Mouse (Mus musculus) limb, embryonic 13.5 days (tissue): ENCODE measurements around the gene Itk. TPM values are rescaled to one million over a fixed set of nuclear protein-coding genes. Genes with fewer than 3 reads are reported as not detected.

ENCODE experiments used
- ATAC-seq: fragments of 200-750 bp; cut with Nextera tagmentation; 2 replicates; pipeline ENCODE4 v1.8.0; 2017; ENCODE audit warnings: low read depth, moderate number of reproducible peaks, moderate TSS enrichment; ENCODE audit not compliant: low FRiP score
- H3K27ac ChIP-seq: fragments of 300-500 bp; sonication (generic); 2 replicates; pipeline ENCODE4 v1.5.1; 2015; ENCODE audit warnings: inconsistent platforms, mild to moderate bottlenecking, moderate library complexity
- H3K27me3 ChIP-seq: fragments of 300-500 bp; sonication (generic); 2 replicates; pipeline ENCODE4 v1.6.1; 2015; ENCODE audit warnings: mild to moderate bottlenecking, inconsistent platforms
- H3K36me3 ChIP-seq: fragments of 300-500 bp; sonication (generic); 2 replicates; pipeline ENCODE4 v1.6.1; 2015; ENCODE audit warnings: inconsistent platforms, mild to moderate bottlenecking, moderate library complexity
- H3K4me1 ChIP-seq: fragments of 300-500 bp; sonication (generic); 2 replicates; pipeline ENCODE4 v1.6.1; 2015; ENCODE audit warnings: inconsistent platforms
- H3K4me2 ChIP-seq: fragments of 300-500 bp; sonication (generic); replicated peaks from 2 replicates; pipeline ENCODE4 v1.6.1; 2015; ENCODE audit warnings: inconsistent platforms, mild to moderate bottlenecking, moderate library complexity
- H3K4me3 ChIP-seq: fragments of 300-500 bp; sonication (generic); 2 replicates; pipeline ENCODE4 v1.5.1; 2015; ENCODE audit warnings: moderate library complexity, mild to moderate bottlenecking, inconsistent platforms
- H3K9ac ChIP-seq: fragments of 300-500 bp; sonication (generic); 2 replicates; pipeline ENCODE4 v1.6.1; 2015; ENCODE audit warnings: mild to moderate bottlenecking, inconsistent platforms
- H3K9me3 ChIP-seq: fragments of 300-500 bp; sonication (generic); 2 replicates; pipeline ENCODE4 v1.6.1; 2016; ENCODE audit warnings: inconsistent platforms
- WGBS: fragments of 180-500 bp; shearing (Covaris S2); methylation state at CpG from one replicate; pipeline ENCODE4 v1.1.7; 2015; 5-methylcytosine and 5-hydroxymethylcytosine counted together
- polyA plus RNA-seq: library from polyadenylated mRNA; unstranded; fragments of >200 nt; fragmentation: Nextera tagmentation; extraction: Ambion mirVana; gene quantifications from 2 replicates; pipeline ENCODE4 v1.2.1, GENCODE M21; 2015

The Itk gene
- polyA plus RNA-seq, 1 experiment from 2014 or later, result 0.04 TPM

DNA sequence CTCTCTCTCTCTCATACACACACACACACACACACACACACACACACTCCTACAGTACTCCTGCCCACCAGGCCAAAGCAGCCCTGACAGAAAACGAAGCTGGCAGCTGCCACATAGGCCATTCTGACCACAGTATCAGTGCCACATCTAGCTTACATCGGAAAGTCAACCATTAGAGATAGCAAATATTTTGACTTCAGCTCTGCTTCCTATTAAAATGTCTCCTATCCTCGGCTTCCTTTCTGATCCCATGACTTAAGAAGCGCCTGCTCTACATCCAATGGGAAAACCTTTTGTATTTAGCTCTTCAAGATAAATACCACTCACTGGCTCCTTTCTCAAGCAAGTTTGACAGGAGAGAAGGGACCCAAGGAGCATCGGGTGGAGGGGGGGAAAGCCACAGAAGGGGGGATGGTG, 78.7 kb downstream of the Itk start:
- Histone ChIP-seq H3K27ac (no peak overlapping the region), H3K9ac (0 out of 2 replicates have a peak overlapping the region, but pooled peaks have one; percentile 77), H3K4me1 (peaks cover 53% of the 10 kb centered on the region), H3K36me3 (no peaks in the 10 kb centered on the region), H3K9me3 (no peaks in the 10 kb centered on the region), H3K4me2 (peak overlapping the region; percentile 97), H3K27me3 (no peaks in the 10 kb centered on the region; the same call in 1 of the 2 replicates), H3K4me3 (peak overlapping the region; percentile 79)
- no peak for ATAC-seq
- 65% methylated on average over 5 of the region's 5 CpGs for WGBS

- Histone ChIP-seq H3K4me2 (peak overlapping the region; percentile 97), H3K4me1 (peaks cover 58% of the 10 kb centered on the region), H3K27ac (peak overlapping the region; percentile 11; the same call in 1 of the 2 replicates), H3K27me3 (no peaks in the 10 kb centered on the region; the same call in 1 of the 2 replicates), H3K36me3 (no peaks in the 10 kb centered on the region), H3K4me3 (no peak overlapping the region), H3K9ac (no peak overlapping the region), H3K9me3 (no peaks in the 10 kb centered on the region)
- WGBS, result 67% methylated on average over 10 of the region's 10 CpGs
- no peak for ATAC-seq
These were observed 79.3 kb downstream of the Itk start for GRCm38 (mm10) chr11:46309808-46310555.

DNA sequence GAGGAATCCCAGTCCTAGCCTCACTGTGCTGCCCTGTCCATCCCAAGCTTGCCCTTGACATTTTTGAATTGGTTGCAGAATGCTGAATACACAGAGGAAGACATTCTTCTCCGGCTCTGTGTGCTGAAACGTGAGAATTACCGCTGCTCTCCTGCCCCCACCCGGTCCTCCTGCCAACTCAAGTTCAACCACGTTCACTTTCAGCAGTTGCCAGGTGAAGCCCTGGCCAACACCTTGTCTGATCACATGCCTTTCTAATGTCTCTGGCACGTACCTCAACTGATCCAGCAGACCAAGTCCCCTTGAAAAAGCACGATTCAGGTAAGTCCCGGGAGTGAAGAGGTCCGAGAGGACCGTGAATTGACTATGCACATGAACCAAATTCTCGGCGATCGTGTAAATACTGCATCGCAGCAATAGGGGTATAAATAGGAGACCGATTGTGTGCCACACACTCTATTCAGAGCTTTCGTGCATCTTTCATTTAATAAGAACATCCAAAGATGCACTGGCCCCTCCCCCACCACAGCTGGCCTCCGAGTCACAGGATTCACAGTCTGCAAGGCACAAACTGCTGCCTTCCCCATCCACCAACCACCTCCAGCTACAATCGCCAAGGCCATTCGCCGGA, 80.1 kb downstream of the Itk start:
- peak overlapping the region; percentile 97; the same call in 1 of the 2 replicates for H3K4me2 ChIP-seq
- no peak overlapping the region for H3K9ac ChIP-seq
- no peaks in the 10 kb centered on the region for H3K36me3 ChIP-seq
- peaks cover 57% of the 10 kb centered on the region for H3K4me1 ChIP-seq
- H3K27ac ChIP-seq, result no peak overlapping the region
- H3K27me3 ChIP-seq, result no peaks in the 10 kb centered on the region; the same call in 1 of the 2 replicates
- 83% methylated on average over 20 of the region's 20 CpGs for WGBS
- H3K9me3 ChIP-seq, result no peaks in the 10 kb centered on the region
- no peak overlapping the region for H3K4me3 ChIP-seq
- ATAC-seq, result no peak

GRCm38 (mm10) chr11:46308271-46308974, 80.9 kb downstream of the Itk start:
- H3K36me3 ChIP-seq, result no peaks in the 10 kb centered on the region
- no peak overlapping the region for H3K27ac ChIP-seq
- no peak overlapping the region for H3K9ac ChIP-seq
- no peaks in the 10 kb centered on the region; the same call in 1 of the 2 replicates for H3K27me3 ChIP-seq
- peaks cover 52% of the 10 kb centered on the region for H3K4me1 ChIP-seq
- no peak for ATAC-seq
- no peak overlapping the region for H3K4me2 ChIP-seq
- H3K9me3 ChIP-seq, result no peaks in the 10 kb centered on the region
- 86% methylated on average over 11 of the region's 11 CpGs for WGBS
- H3K4me3 ChIP-seq, result no peak overlapping the region

DNA sequence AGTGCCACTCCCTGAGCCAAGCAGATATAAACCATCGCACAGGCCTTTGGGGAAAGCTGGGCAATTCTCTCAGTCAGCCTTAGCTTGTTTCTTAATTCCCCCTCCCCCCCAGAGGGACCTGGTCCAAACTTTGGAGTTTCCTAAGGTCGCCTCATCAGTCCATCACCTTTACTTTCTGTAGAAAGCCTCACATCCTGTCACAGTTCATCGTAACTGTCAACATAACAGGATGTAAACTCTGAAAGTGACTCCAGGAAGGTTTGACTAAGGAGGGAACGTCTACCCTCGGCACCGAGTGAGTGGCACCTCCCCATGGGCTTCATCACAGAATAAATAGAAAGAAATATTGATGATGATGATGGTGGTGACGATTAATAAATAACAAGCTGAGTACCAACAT, 81.5 kb downstream of the Itk start:
- Histone ChIP-seq H3K9me3 (no peaks in the 10 kb centered on the region), H3K27me3 (no peaks in the 10 kb centered on the region; the same call in 1 of the 2 replicates), H3K4me2 (no peak overlapping the region), H3K36me3 (no peaks in the 10 kb centered on the region), H3K27ac (no peak overlapping the region), H3K4me3 (no peak overlapping the region), H3K9ac (no peak overlapping the region), H3K4me1 (peaks cover 52% of the 10 kb centered on the region)
- WGBS, result 88% methylated on average over 7 of the region's 7 CpGs
- no peak for ATAC-seq

GRCm38 (mm10) chr11:46306776-46307175, 82.5 kb downstream of the Itk start:
- Histone ChIP-seq H3K4me3 (no peak overlapping the region), H3K27me3 (no peaks in the 10 kb centered on the region; the same call in 1 of the 2 replicates), H3K4me1 (peaks cover 47% of the 10 kb centered on the region), H3K36me3 (no peaks in the 10 kb centered on the region), H3K9ac (no peak overlapping the region), H3K4me2 (no peak overlapping the region), H3K9me3 (no peaks in the 10 kb centered on the region), H3K27ac (no peak overlapping the region)
- no peak for ATAC-seq
- 84% methylated on average over 7 of the region's 7 CpGs for WGBS

GRCm38 (mm10) chr11:46305881-46306520, 83.3 kb downstream of the Itk start:
- Histone ChIP-seq H3K9ac (no peak overlapping the region), H3K4me2 (no peak overlapping the region), H3K9me3 (no peaks in the 10 kb centered on the region), H3K36me3 (no peaks in the 10 kb centered on the region), H3K27me3 (no peaks in the 10 kb centered on the region; the same call in 1 of the 2 replicates), H3K4me3 (no peak overlapping the region), H3K27ac (no peak overlapping the region), H3K4me1 (peaks cover 39% of the 10 kb centered on the region)
- ATAC-seq, result no peak
- 80% methylated on average over 9 of the region's 9 CpGs for WGBS

DNA sequence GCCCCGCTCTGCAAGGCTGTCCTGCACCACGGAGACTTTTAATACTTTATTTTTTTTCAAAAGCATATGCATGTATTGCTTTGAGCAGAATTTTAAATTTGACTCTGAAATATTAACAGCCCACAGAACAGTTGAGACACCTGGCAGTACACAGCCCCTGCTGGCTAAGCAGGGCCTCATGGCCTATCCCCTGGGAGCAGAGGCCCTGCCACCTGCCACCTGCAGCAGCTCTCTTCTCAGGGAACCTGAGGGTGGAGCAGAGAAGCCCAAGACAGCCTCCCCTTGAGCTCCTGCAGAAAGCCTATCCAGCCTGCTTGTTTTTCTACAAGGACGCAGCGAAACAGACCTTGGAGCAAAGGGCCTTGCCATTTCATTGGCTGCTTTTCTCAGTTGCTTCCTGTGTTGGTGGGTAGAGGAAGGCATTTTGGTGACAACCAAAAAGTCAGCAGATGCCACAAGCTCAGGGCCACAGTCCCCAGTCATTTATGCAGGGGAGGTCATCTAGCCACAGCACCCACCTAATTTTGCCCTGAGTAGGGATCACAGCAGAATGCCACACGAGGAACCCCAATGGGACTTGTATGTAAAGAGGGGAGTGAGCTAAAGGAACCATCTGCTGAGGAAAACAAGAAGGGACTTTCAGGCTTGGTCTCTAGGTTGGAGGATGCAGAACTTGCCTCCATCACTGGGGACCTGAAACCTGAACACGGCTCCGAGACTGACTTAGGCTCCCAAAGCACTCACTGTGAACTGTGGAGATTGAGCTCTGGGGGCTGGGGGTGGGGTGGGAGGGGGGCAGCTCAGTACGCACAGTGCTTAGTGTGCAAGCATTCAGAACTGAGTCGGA, 84.2 kb downstream of the Itk start:
- Histone ChIP-seq H3K9me3 (no peaks in the 10 kb centered on the region), H3K27ac (peak overlapping the region; percentile 10; the same call in 1 of the 2 replicates), H3K36me3 (no peaks in the 10 kb centered on the region), H3K4me3 (no peak overlapping the region), H3K9ac (no peak overlapping the region), H3K4me2 (no peak overlapping the region), H3K27me3 (no peaks in the 10 kb centered on the region), H3K4me1 (peaks cover 31% of the 10 kb centered on the region)
- WGBS, result 64% methylated on average over 9 of the region's 9 CpGs
- no peak for ATAC-seq

- no peak overlapping the region for H3K9ac ChIP-seq
- no peaks in the 10 kb centered on the region for H3K9me3 ChIP-seq
- ATAC-seq, result no peak
- WGBS, result 71% methylated on average over 10 of the region's 10 CpGs
- no peak overlapping the region for H3K4me2 ChIP-seq
- no peak overlapping the region for H3K27ac ChIP-seq
- H3K27me3 ChIP-seq, result no peaks in the 10 kb centered on the region
- no peak overlapping the region for H3K4me3 ChIP-seq
- H3K4me1 ChIP-seq, result peaks cover 24% of the 10 kb centered on the region
- no peaks in the 10 kb centered on the region for H3K36me3 ChIP-seq
These were observed 85.2 kb downstream of the Itk start for GRCm38 (mm10) chr11:46304093-46304492.

DNA sequence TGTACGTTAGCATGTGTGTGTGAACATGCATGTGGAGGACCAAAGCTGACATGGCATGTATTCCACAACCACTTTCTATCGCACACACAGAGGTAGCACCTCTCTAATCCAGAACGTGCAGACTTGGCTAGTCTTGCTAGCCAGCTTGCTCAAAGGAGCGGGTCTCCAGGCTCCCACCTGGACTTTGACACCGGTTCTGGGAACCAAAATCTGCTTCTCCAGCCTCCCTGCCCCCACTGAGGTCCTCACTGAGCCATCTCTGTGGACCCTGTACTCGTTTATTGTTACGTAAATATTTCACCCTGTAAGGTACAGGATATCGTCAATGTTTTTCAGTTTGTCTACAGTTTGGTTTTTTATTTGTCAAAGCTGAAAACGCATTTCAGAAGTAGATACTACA, 86.8 kb downstream of the Itk start:
- H3K36me3 ChIP-seq, result no peaks in the 10 kb centered on the region
- no peak overlapping the region for H3K27ac ChIP-seq
- H3K9me3 ChIP-seq, result no peaks in the 10 kb centered on the region
- WGBS, result 86% methylated on average over 9 of the region's 9 CpGs
- H3K9ac ChIP-seq, result no peak overlapping the region
- ATAC-seq, result no peak
- H3K4me3 ChIP-seq, result no peak overlapping the region
- no peaks in the 10 kb centered on the region for H3K27me3 ChIP-seq
- no peak overlapping the region for H3K4me2 ChIP-seq
- peaks cover 24% of the 10 kb centered on the region for H3K4me1 ChIP-seq

DNA sequence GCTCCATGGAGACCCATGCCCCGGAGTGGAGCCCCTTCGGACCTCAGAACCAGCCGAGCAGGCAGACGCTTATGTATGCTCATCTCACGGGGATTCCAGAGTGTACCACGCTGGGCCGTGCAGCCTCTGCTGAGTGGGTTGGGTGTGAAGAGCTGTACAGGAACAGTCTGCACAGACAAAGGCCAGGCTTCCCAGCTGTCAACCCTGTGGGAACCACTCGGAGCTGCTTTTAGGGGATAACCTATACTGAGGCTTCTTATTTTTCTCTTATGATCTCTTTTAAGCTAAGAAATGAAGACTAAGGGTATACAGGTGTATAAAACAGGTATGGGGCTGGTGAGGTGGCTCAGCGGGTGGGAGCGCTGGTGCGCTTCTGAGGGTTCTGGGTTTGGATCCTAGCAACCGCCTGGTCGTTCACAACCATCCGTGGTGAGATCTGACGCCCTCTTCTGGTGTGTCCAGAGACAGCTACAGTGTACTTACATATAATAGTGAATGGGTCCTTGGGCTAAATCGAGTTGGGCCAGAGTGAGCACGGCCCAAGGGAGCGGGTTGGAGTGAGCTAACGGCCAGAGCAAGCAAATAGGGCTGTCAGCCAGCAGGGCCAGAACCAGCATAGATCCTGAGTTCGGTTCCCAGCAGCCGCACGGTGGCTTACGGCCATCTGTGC, 87.6 kb downstream of the Itk start:
- Histone ChIP-seq H3K27ac (no peak overlapping the region), H3K36me3 (no peaks in the 10 kb centered on the region), H3K9ac (no peak overlapping the region), H3K4me1 (peaks cover 24% of the 10 kb centered on the region), H3K4me2 (no peak overlapping the region), H3K9me3 (no peaks in the 10 kb centered on the region), H3K27me3 (no peaks in the 10 kb centered on the region), H3K4me3 (no peak overlapping the region)
- ATAC-seq, result no peak
- 86% methylated on average over 23 of the region's 23 CpGs for WGBS
